Mouse (Mus musculus): ENCODE measurements around the gene Ripor2.

- TF ChIP-seq CTCF (IDR thresholded peaks at IDR 0.05; ENCODE audit: borderline replicate concordance, extremely low read depth, insufficient read depth, insufficient read length) = no peak
- 0 out of 2 replicates have a peak, but pooled peaks have one; percentile 19 for TF ChIP-seq POLR2A (IDR thresholded peaks at IDR 0.05; ENCODE audit: borderline replicate concordance, extremely low read depth, insufficient read depth, insufficient read length, poor library complexity, severe bottlenecking)
These were observed 179.6 kb downstream of the Ripor2 start, which contains the start of gene Gmnn for GRCm38 (mm10) chr13:24761403-24762227.
